Mouse (Mus musculus) CH12.LX (cell line): ENCODE results near the gene Cdk13.
A peak's percentile ranks its signal among the peaks of the same experiment; 100 is the strongest.

ENCODE experiments used
- CHD1 ChIP-seq: IDR thresholded peaks from 2 replicates; pipeline ENCODE4 v1.6.1; 2012; ENCODE audit warnings: low read depth, low read length, improper control_type of control experiment, inconsistent platforms
- CHD2 ChIP-seq: IDR thresholded peaks from 2 replicates; pipeline ENCODE4 v1.6.1; 2011; ENCODE audit warnings: low read length, improper control_type of control experiment
- CTCF ChIP-seq, 2 experiments: IDR thresholded peaks in 1 of 2; conservative IDR thresholded peaks in 1 of 2; 2 replicates each; pipeline ENCODE4 v1.5.1; 2011 to 2012; ENCODE audit warnings: low read depth in 2 of 2, low read length in 2 of 2, improper control_type of control experiment in 1 of 2, inconsistent platforms in 1 of 2, mild to moderate bottlenecking in 1 of 2, moderate library complexity in 1 of 2
- E2F4 ChIP-seq: IDR thresholded peaks from 2 replicates; pipeline ENCODE4 v1.6.1; 2011; ENCODE audit warnings: low read depth, low read length, improper control_type of control experiment; ENCODE audit not compliant: insufficient replicate concordance
- HCFC1 ChIP-seq: IDR thresholded peaks from 2 replicates; pipeline ENCODE4 v1.6.1; 2012; ENCODE audit warnings: low read depth, mild to moderate bottlenecking, inconsistent platforms, low read length, improper control_type of control experiment
- IRF4 ChIP-seq: IDR thresholded peaks from 2 replicates; pipeline ENCODE4 v1.6.1; 2014; ENCODE audit warnings: low read depth, mild to moderate bottlenecking, inconsistent platforms, low read length, improper control_type of control experiment
- MAFK ChIP-seq: IDR thresholded peaks from 2 replicates; pipeline ENCODE4 v1.6.1; 2011; ENCODE audit warnings: low read length, improper control_type of control experiment; ENCODE audit not compliant: insufficient replicate concordance
- RAD21 ChIP-seq: IDR thresholded peaks from 2 replicates; pipeline ENCODE4 v1.6.1; 2011; ENCODE audit warnings: low read depth, mild to moderate bottlenecking, low read length, improper control_type of control experiment, moderate library complexity
- USF1 ChIP-seq: IDR thresholded peaks from 2 replicates; pipeline ENCODE4 v1.6.1; 2014; ENCODE audit warnings: low read depth, mild to moderate bottlenecking, inconsistent platforms, low read length, improper control_type of control experiment
- ZNF384 ChIP-seq: IDR thresholded peaks from 2 replicates; pipeline ENCODE4 v1.6.1; 2012; ENCODE audit warnings: low read depth, low read length, improper control_type of control experiment, inconsistent platforms

DNA sequence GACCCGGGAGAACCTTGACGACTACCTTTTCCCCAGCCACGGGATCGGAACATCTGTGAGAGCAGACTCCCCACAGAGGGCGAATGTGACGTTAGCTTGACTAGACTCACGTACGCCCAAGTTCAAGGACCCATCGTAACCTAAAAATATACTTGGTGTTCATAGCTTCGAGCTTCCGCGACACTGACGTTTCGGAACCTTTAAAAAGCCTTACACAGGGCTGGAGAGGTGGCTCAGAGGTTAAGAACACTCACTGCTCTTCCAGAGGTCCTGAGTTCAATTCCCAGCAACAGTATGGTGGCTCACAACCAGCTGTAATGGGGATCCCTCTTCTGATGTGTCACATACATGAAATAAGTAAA, 698 bp upstream of the Cdk13 start:
- 0 out of 2 replicates have a peak, but pooled peaks have one; percentile 2 for TF ChIP-seq HCFC1
- no peak for TF ChIP-seq CTCF (conservative IDR thresholded peaks at IDR 0.05 in 1 of 2, IDR thresholded peaks at IDR 0.05 in 1 of 2; ENCODE audit: low read depth in 2 of 2, low read length in 2 of 2)
- TF ChIP-seq CHD1 = no peak
- no peak for TF ChIP-seq E2F4
- TF ChIP-seq ZNF384 = no peak
- TF ChIP-seq MAFK = peak; percentile 31; the same call in 1 of the 2 replicates
- no peak for TF ChIP-seq USF1
- no peak for TF ChIP-seq IRF4
- no peak for TF ChIP-seq RAD21
- TF ChIP-seq CHD2 = no peak
